Mouse (Mus musculus) midbrain, postnatal 0 days (tissue): ENCODE measurements at regions not wholly inside any gene's neighbourhood (a gene's known extent, or its start where the extent isn't known, plus 50 kb on each side); places are given as distances from the start of the nearest gene placed in this dataset.

ENCODE experiments used
- ATAC-seq: fragments of 200-750 bp; cut with Nextera tagmentation; 2 replicates; pipeline ENCODE4 v1.8.0; 2017; ENCODE audit warnings: moderate number of reproducible peaks, mild to moderate bottlenecking, moderate TSS enrichment, moderate library complexity; ENCODE audit not compliant: low FRiP score
- DNase-seq: peaks from one replicate; pipeline ENCODE4 v3.0.0-alpha.2; 2015; ENCODE audit warnings: low spot score
- H3K27ac ChIP-seq: fragments of 300-500 bp; sonication (generic); 2 replicates; pipeline ENCODE4 v1.5.1; 2014; ENCODE audit warnings: low read depth, mild to moderate bottlenecking, low read length, mixed read lengths
- H3K27me3 ChIP-seq: fragments of 300-500 bp; sonication (generic); 2 replicates; pipeline ENCODE4 v1.6.1; 2014; ENCODE audit warnings: low read length, control low read depth, mixed read lengths; ENCODE audit not compliant: insufficient read depth
- H3K36me3 ChIP-seq: fragments of 300-500 bp; sonication (generic); 2 replicates; pipeline ENCODE4 v1.6.1; 2014; ENCODE audit warnings: low read length, control low read depth, mixed read lengths; ENCODE audit not compliant: insufficient read depth
- H3K4me1 ChIP-seq: fragments of 300-500 bp; sonication (generic); 2 replicates; pipeline ENCODE4 v1.6.1; 2014; ENCODE audit warnings: mild to moderate bottlenecking, control low read depth, antibody characterized with exemption, low read length, mixed read lengths; ENCODE audit not compliant: insufficient read depth
- H3K4me2 ChIP-seq: fragments of 300-500 bp; sonication (generic); 2 replicates; pipeline ENCODE4 v1.6.1; 2014; ENCODE audit warnings: low read depth, mild to moderate bottlenecking, low read length, mixed read lengths; ENCODE audit not compliant: poor library complexity, severe bottlenecking
- H3K4me3 ChIP-seq: fragments of 300-500 bp; sonication (generic); 2 replicates; pipeline ENCODE4 v1.5.1; 2014; ENCODE audit warnings: low read depth, mild to moderate bottlenecking, low read length, moderate library complexity
- H3K9ac ChIP-seq: fragments of 300-500 bp; sonication (generic); replicated peaks from 2 replicates; pipeline ENCODE4 v1.6.1; 2014; ENCODE audit warnings: mild to moderate bottlenecking, low read length, moderate library complexity, mixed read lengths; ENCODE audit not compliant: poor library complexity, severe bottlenecking
- H3K9me3 ChIP-seq: fragments of 300-500 bp; sonication (generic); 2 replicates; pipeline ENCODE4 v1.6.1; 2016; ENCODE audit warnings: low read length, control low read depth
- CTCF ChIP-seq: IDR thresholded peaks from 2 replicates; pipeline ENCODE4 v1.5.1; 2016; ENCODE audit warnings: antibody characterized with exemption, mild to moderate bottlenecking
- WGBS: fragments of 180-500 bp; shearing (Covaris S2); extraction: QIAGEN DNeasy Blood & Tissue Kit; methylation state at CpG from one replicate; pipeline ENCODE4 v1.1.7; 2014; 5-methylcytosine and 5-hydroxymethylcytosine counted together

- no peak for TF ChIP-seq CTCF
- 89% methylated on average over 8 of the region's 8 CpGs for WGBS
These were observed 475.4 kb downstream of the Lmo4 start for GRCm38 (mm10) chr3:143729473-143730076.

GRCm38 (mm10) chr3:143722571-143722970 is 482.4 kb downstream of the Lmo4 start:
- H3K27me3 ChIP-seq, result no peaks in the 10 kb centered on the region
- no peaks in the 10 kb centered on the region for H3K4me1 ChIP-seq
- ATAC-seq (no peak), DNase-seq (no peak)
- H3K4me3 ChIP-seq, result no peak overlapping the region
- no peaks in the 10 kb centered on the region for H3K9me3 ChIP-seq
- H3K27ac ChIP-seq, result no peak overlapping the region
- H3K9ac ChIP-seq, result no peak overlapping the region
- H3K4me2 ChIP-seq, result no peak overlapping the region
- no peak for TF ChIP-seq CTCF
- H3K36me3 ChIP-seq, result no peaks in the 10 kb centered on the region
- WGBS, result 60% methylated on average over 2 of the region's 2 CpGs

More at GRCm38 (mm10) chr3:143729473-143730076, 475.4 kb downstream of the Lmo4 start:
- Histone ChIP-seq H3K4me3 (no peak overlapping the region), H3K4me1 (no peaks in the 10 kb centered on the region), H3K27me3 (no peaks in the 10 kb centered on the region), H3K4me2 (no peak overlapping the region), H3K27ac (no peak overlapping the region), H3K36me3 (no peaks in the 10 kb centered on the region), H3K9ac (no peak overlapping the region), H3K9me3 (no peaks in the 10 kb centered on the region)
- no peak for DNase-seq
- ATAC-seq, result no peak

- Histone ChIP-seq H3K27ac (no peak overlapping the region), H3K27me3 (no peaks in the 10 kb centered on the region), H3K9ac (no peak overlapping the region), H3K9me3 (no peaks in the 10 kb centered on the region), H3K4me1 (no peaks in the 10 kb centered on the region), H3K4me2 (no peak overlapping the region), H3K4me3 (no peak overlapping the region), H3K36me3 (no peaks in the 10 kb centered on the region)
- WGBS, result 91% methylated on average over 3 of the region's 3 CpGs
- TF ChIP-seq CTCF, result no peak
- no peak for ATAC-seq
- no peak for DNase-seq
These were observed 482.9 kb downstream of the Lmo4 start for GRCm38 (mm10) chr3:143722082-143722481.

- Histone ChIP-seq H3K9me3 (peaks cover 5% of the 10 kb centered on the region; the same call in 1 of the 2 replicates), H3K4me3 (no peak overlapping the region), H3K9ac (no peak overlapping the region), H3K27me3 (no peaks in the 10 kb centered on the region), H3K4me1 (no peaks in the 10 kb centered on the region), H3K27ac (no peak overlapping the region), H3K4me2 (no peak overlapping the region), H3K36me3 (no peaks in the 10 kb centered on the region)
- WGBS, result 79% methylated on average over 2 of the region's 2 CpGs
- TF ChIP-seq CTCF, result no peak
- DNase-seq (peak; percentile 24), ATAC-seq (no peak)
These were observed 491.8 kb downstream of the Lmo4 start for GRCm38 (mm10) chr3:143713183-143713582.

GRCm38 (mm10) chr3:143710805-143711469 is 494.1 kb downstream of the Lmo4 start:
- 19% methylated on average over 16 of the region's 16 CpGs for WGBS
- TF ChIP-seq CTCF, result no peak
- no peak for ATAC-seq
- Histone ChIP-seq H3K36me3 (no peaks in the 10 kb centered on the region), H3K27me3 (no peaks in the 10 kb centered on the region), H3K4me2 (peak overlapping the region; percentile 30), H3K9me3 (peaks cover 5% of the 10 kb centered on the region; the same call in 1 of the 2 replicates), H3K27ac (no peak overlapping the region), H3K9ac (no peak overlapping the region), H3K4me1 (no peaks in the 10 kb centered on the region), H3K4me3 (no peak overlapping the region)
- peak; percentile 30 for DNase-seq

GRCm38 (mm10) chr3:143706679-143707078 is 498.3 kb downstream of the Lmo4 start:
- H3K36me3 ChIP-seq, result no peaks in the 10 kb centered on the region
- TF ChIP-seq CTCF, result no peak
- H3K27ac ChIP-seq, result no peak overlapping the region
- H3K4me1 ChIP-seq, result no peaks in the 10 kb centered on the region
- DNase-seq (no peak), ATAC-seq (no peak)
- no peaks in the 10 kb centered on the region for H3K9me3 ChIP-seq
- no peak overlapping the region for H3K4me2 ChIP-seq
- H3K9ac ChIP-seq, result no peak overlapping the region
- H3K27me3 ChIP-seq, result no peaks in the 10 kb centered on the region
- WGBS, result 89% methylated on average over 1 of the region's 1 CpGs
- no peak overlapping the region for H3K4me3 ChIP-seq
